Mouse (Mus musculus) CH12.LX (cell line): ENCODE data around the gene B3glct. TPM values are rescaled to one million over a fixed set of nuclear protein-coding genes. Genes with fewer than 3 reads are reported as not detected.

Experiments
- DNase-seq: peaks from one replicate; pipeline ENCODE4 v3.0.0-alpha.2; 2013; ENCODE audit errors: extremely low read depth
- H3K27ac ChIP-seq: 2 replicates; pipeline ENCODE4 v1.5.1; 2012; ENCODE audit warnings: low read depth, mild to moderate bottlenecking, control low read depth, moderate library complexity; ENCODE audit not compliant: insufficient read depth
- H3K27me3 ChIP-seq: replicated peaks from 2 replicates; pipeline ENCODE3; 2012; ENCODE audit warnings: inconsistent platforms
- H3K36me3 ChIP-seq, 2 experiments: replicated peaks in 1 of 2; 2 replicates each; pipeline versions ENCODE3 to v1.6.1; 2012; ENCODE audit warnings: inconsistent platforms in 1 of 2, low read length in 1 of 2, mild to moderate bottlenecking in 1 of 2, mixed read lengths in 1 of 2, moderate library complexity in 1 of 2; ENCODE audit not compliant: control insufficient read depth in 1 of 2, insufficient read depth in 1 of 2
- H3K4me1 ChIP-seq, 2 experiments: 2 replicates each; pipeline ENCODE4 v1.6.1; 2012; ENCODE audit warnings: inconsistent platforms in 1 of 2, moderate library complexity in 1 of 2; ENCODE audit not compliant: insufficient read depth in 2 of 2, control insufficient read depth in 1 of 2
- H3K4me2 ChIP-seq: 2 replicates; pipeline ENCODE4 v1.6.1; 2012; ENCODE audit warnings: low read depth, mild to moderate bottlenecking, control low read depth; ENCODE audit not compliant: poor library complexity, insufficient read depth, severe bottlenecking
- H3K4me3 ChIP-seq, 3 experiments: fragments of 150-350 bp in 1 of 3; sonication (generic) in 1 of 3; replicated peaks in 1 of 3; 2 replicates each; pipeline versions ENCODE3 to v1.5.1; 2011 to 2012; ENCODE audit warnings: low read depth in 2 of 3, low read length in 2 of 3, mild to moderate bottlenecking in 2 of 3, moderate library complexity in 2 of 3, control low read depth in 1 of 3, improper control_type of control experiment in 1 of 3, inconsistent platforms in 1 of 3, mixed read lengths in 1 of 3; ENCODE audit not compliant: poor library complexity in 1 of 3
- H3K79me2 ChIP-seq: replicated peaks from 2 replicates; pipeline ENCODE4 v1.6.1; 2012; ENCODE audit warnings: mild to moderate bottlenecking, moderate library complexity; ENCODE audit not compliant: control insufficient read depth, poor library complexity, insufficient read depth, severe bottlenecking; ENCODE audit errors: extremely low read depth
- H3K9ac ChIP-seq: 2 replicates; pipeline ENCODE4 v1.6.1; 2012; ENCODE audit warnings: low read depth, mild to moderate bottlenecking, control low read depth, moderate library complexity; ENCODE audit not compliant: insufficient read depth
- H3K9me3 ChIP-seq: replicated peaks from 2 replicates; pipeline ENCODE3; 2012; ENCODE audit warnings: low read length, inconsistent platforms, mixed read lengths
- BHLHE40 ChIP-seq: IDR thresholded peaks from 2 replicates; pipeline ENCODE4 v1.6.1; 2011; ENCODE audit warnings: mild to moderate bottlenecking, low read depth, low read length, improper control_type of control experiment
- CHD1 ChIP-seq: IDR thresholded peaks from 2 replicates; pipeline ENCODE4 v1.6.1; 2012; ENCODE audit warnings: low read depth, low read length, improper control_type of control experiment, inconsistent platforms
- CHD2 ChIP-seq: IDR thresholded peaks from 2 replicates; pipeline ENCODE4 v1.6.1; 2011; ENCODE audit warnings: low read length, improper control_type of control experiment
- CTCF ChIP-seq, 2 experiments: IDR thresholded peaks in 1 of 2; conservative IDR thresholded peaks in 1 of 2; 2 replicates each; pipeline ENCODE4 v1.5.1; 2011 to 2012; ENCODE audit warnings: low read depth in 2 of 2, low read length in 2 of 2, improper control_type of control experiment in 1 of 2, inconsistent platforms in 1 of 2, mild to moderate bottlenecking in 1 of 2, moderate library complexity in 1 of 2
- E2F4 ChIP-seq: IDR thresholded peaks from 2 replicates; pipeline ENCODE4 v1.6.1; 2011; ENCODE audit warnings: low read depth, low read length, improper control_type of control experiment; ENCODE audit not compliant: insufficient replicate concordance
- ELF1 ChIP-seq: IDR thresholded peaks from 2 replicates; pipeline ENCODE4 v1.6.1; 2014; ENCODE audit warnings: low read depth, mild to moderate bottlenecking, inconsistent platforms, low read length, improper control_type of control experiment
- EP300 ChIP-seq: IDR thresholded peaks from 2 replicates; pipeline ENCODE4 v1.6.1; 2011; ENCODE audit warnings: low read length, improper control_type of control experiment
- ETS1 ChIP-seq: conservative IDR thresholded peaks from 2 replicates; pipeline ENCODE4 v1.6.1; 2012; ENCODE audit warnings: low read depth, mild to moderate bottlenecking, inconsistent platforms, low read length, improper control_type of control experiment, moderate library complexity
- GABPA ChIP-seq: IDR thresholded peaks from 2 replicates; pipeline ENCODE4 v1.6.1; 2012; ENCODE audit warnings: low read depth, low read length, improper control_type of control experiment, inconsistent platforms; ENCODE audit not compliant: insufficient replicate concordance
- HCFC1 ChIP-seq: IDR thresholded peaks from 2 replicates; pipeline ENCODE4 v1.6.1; 2012; ENCODE audit warnings: low read depth, mild to moderate bottlenecking, inconsistent platforms, low read length, improper control_type of control experiment
- JUN ChIP-seq: IDR thresholded peaks from 2 replicates; pipeline ENCODE4 v1.6.1; 2011; ENCODE audit warnings: low read depth, mild to moderate bottlenecking, low read length, improper control_type of control experiment, moderate library complexity; ENCODE audit not compliant: insufficient read depth
- JUND ChIP-seq: conservative IDR thresholded peaks from 2 replicates; pipeline ENCODE4 v1.6.1; 2011; ENCODE audit warnings: low read depth, low read length, improper control_type of control experiment
- KAT2A ChIP-seq: IDR thresholded peaks from 2 replicates; pipeline ENCODE4 v1.6.1; 2012; ENCODE audit warnings: low read length, improper control_type of control experiment, inconsistent platforms; ENCODE audit not compliant: insufficient replicate concordance
- MAFK ChIP-seq: IDR thresholded peaks from 2 replicates; pipeline ENCODE4 v1.6.1; 2011; ENCODE audit warnings: low read length, improper control_type of control experiment; ENCODE audit not compliant: insufficient replicate concordance
- MAX ChIP-seq: IDR thresholded peaks from 2 replicates; pipeline ENCODE4 v1.6.1; 2011; ENCODE audit warnings: low read length, improper control_type of control experiment
- MAZ ChIP-seq: IDR thresholded peaks from 2 replicates; pipeline ENCODE4 v1.6.1; 2012; ENCODE audit warnings: low read depth, mild to moderate bottlenecking, inconsistent platforms, low read length, improper control_type of control experiment, moderate library complexity
- MEF2A ChIP-seq: IDR thresholded peaks from 2 replicates; pipeline ENCODE4 v1.6.1; 2014; ENCODE audit warnings: low read depth, mild to moderate bottlenecking, inconsistent platforms, low read length, improper control_type of control experiment, borderline replicate concordance
- MXI1 ChIP-seq: IDR thresholded peaks from 2 replicates; pipeline ENCODE4 v1.6.1; 2011; ENCODE audit warnings: mild to moderate bottlenecking, low read depth, low read length, improper control_type of control experiment
- MYC ChIP-seq: IDR thresholded peaks from 2 replicates; pipeline ENCODE4 v1.6.1; 2011; ENCODE audit warnings: low read depth, mild to moderate bottlenecking, improper control_type of control experiment, low read length
- NELFE ChIP-seq: IDR thresholded peaks from 2 replicates; pipeline ENCODE4 v1.6.1; 2011; ENCODE audit warnings: low read depth, low read length, improper control_type of control experiment
- NRF1 ChIP-seq: IDR thresholded peaks from 2 replicates; pipeline ENCODE4 v1.6.1; 2014; ENCODE audit warnings: low read depth, mild to moderate bottlenecking, inconsistent platforms, low read length, improper control_type of control experiment, moderate library complexity
- PAX5 ChIP-seq: IDR thresholded peaks from 2 replicates; pipeline ENCODE4 v1.6.1; 2012; ENCODE audit warnings: low read length, inconsistent platforms, mixed read lengths
- POLR2A ChIP-seq: IDR thresholded peaks from 2 replicates; pipeline ENCODE4 v1.6.1; 2011; ENCODE audit warnings: low read depth, mild to moderate bottlenecking, improper control_type of control experiment, low read length
- POLR2AphosphoS2 ChIP-seq: IDR thresholded peaks from 2 replicates; pipeline ENCODE4 v1.6.1; 2011; ENCODE audit warnings: low read depth, low read length, improper control_type of control experiment
- RAD21 ChIP-seq: IDR thresholded peaks from 2 replicates; pipeline ENCODE4 v1.6.1; 2011; ENCODE audit warnings: low read depth, mild to moderate bottlenecking, low read length, improper control_type of control experiment, moderate library complexity
- RCOR1 ChIP-seq: conservative IDR thresholded peaks from 2 replicates; pipeline ENCODE4 v1.6.1; 2012; ENCODE audit warnings: low read depth, mild to moderate bottlenecking, inconsistent platforms, low read length, improper control_type of control experiment
- SIN3A ChIP-seq: IDR thresholded peaks from 2 replicates; pipeline ENCODE4 v1.6.1; 2012; ENCODE audit warnings: low read length, improper control_type of control experiment, inconsistent platforms
- TBP ChIP-seq: conservative IDR thresholded peaks from 2 replicates; pipeline ENCODE4 v1.6.1; 2011; ENCODE audit warnings: low read depth, low read length, improper control_type of control experiment
- TCF12 ChIP-seq: IDR thresholded peaks from 2 replicates; pipeline ENCODE4 v1.6.1; 2014; ENCODE audit warnings: low read depth, mild to moderate bottlenecking, inconsistent platforms, low read length, improper control_type of control experiment
- UBTF ChIP-seq: IDR thresholded peaks from 2 replicates; pipeline ENCODE4 v1.6.1; 2012; ENCODE audit warnings: low read depth, mild to moderate bottlenecking, inconsistent platforms, low read length, improper control_type of control experiment, moderate library complexity
- USF1 ChIP-seq: IDR thresholded peaks from 2 replicates; pipeline ENCODE4 v1.6.1; 2014; ENCODE audit warnings: low read depth, mild to moderate bottlenecking, inconsistent platforms, low read length, improper control_type of control experiment
- USF2 ChIP-seq: conservative IDR thresholded peaks from 2 replicates; pipeline ENCODE4 v1.6.1; 2011; ENCODE audit warnings: low read depth, low read length, improper control_type of control experiment
- ZC3H11A ChIP-seq: IDR thresholded peaks from 2 replicates; pipeline ENCODE4 v1.6.1; 2012; ENCODE audit warnings: low read depth, mild to moderate bottlenecking, inconsistent platforms, low read length, improper control_type of control experiment
- ZKSCAN1 ChIP-seq: IDR thresholded peaks from 2 replicates; pipeline ENCODE4 v1.6.1; 2012; ENCODE audit warnings: low read depth, inconsistent platforms, low read length, improper control_type of control experiment, borderline replicate concordance
- ZMIZ1 ChIP-seq: IDR thresholded peaks from 2 replicates; pipeline ENCODE4 v1.6.1; 2012; ENCODE audit warnings: low read depth, mild to moderate bottlenecking, inconsistent platforms, low read length, improper control_type of control experiment
- ZNF384 ChIP-seq: IDR thresholded peaks from 2 replicates; pipeline ENCODE4 v1.6.1; 2012; ENCODE audit warnings: low read depth, low read length, improper control_type of control experiment, inconsistent platforms
- dilution Hi-C: fragments of 300-500 bp; cut with MboI; formaldehyde crosslinking; loops from 2 replicates; pipeline ENCODE4 v1.14.3; 2020; ENCODE audit warnings: low sequenced_read_pairs; ENCODE audit not compliant: extremely low pct_unique_long_range_greater_than_20kb, extremely low pct_ligation_motif_present
- in situ Hi-C: fragments of 300-500 bp; cut with MboI; formaldehyde crosslinking; loops from 3 replicates; pipeline ENCODE4 v1.14.3; 2019; ENCODE audit warnings: low sequenced_read_pairs, low pct_ligation_motif_present, low pct_unique_long_range_greater_than_20kb, mixed read lengths
- polyA plus RNA-seq: library from polyadenylated mRNA; unstranded; fragments of >175 nt; gene quantifications from 2 replicates; pipeline ENCODE4 v1.2.1, GENCODE M21; 2012; ENCODE audit warnings: low read depth; ENCODE audit not compliant: insufficient read length
- total RNA-seq, 2 experiments: library from RNA; depleted of rRNA; stranded (reverse); fragments of 300-350 nt in 1 of 2; fragments of >200 nt in 1 of 2; gene quantifications; 2 replicates each; pipeline ENCODE4 v1.2.3; 2012 to 2014

The B3glct gene
- total and polyA plus RNA-seq, 3 experiments = 0.38 to 2.1 (median 1.3) TPM

GRCm38 (mm10) chr5:149642366-149642765 is 35.7 kb upstream of the B3glct start (continued):
- TF ChIP-seq RCOR1 = no peak
- TF ChIP-seq USF1 = no peak

- no peaks in the 10 kb centered on the region for H3K27me3 ChIP-seq
- DNase-seq = no peak
- H3K36me3 ChIP-seq = peaks cover 0 to 15% of the 10 kb centered on the region in 2 experiments
- peaks cover 6% of the 10 kb centered on the region for H3K79me2 ChIP-seq
- H3K4me1 ChIP-seq = peaks cover 0 to 15% of the 10 kb centered on the region in 2 experiments; a peak in 1 of 4 replicates
- dilution Hi-C loops = no loop called here
- peak overlapping the region; percentile 60 for H3K9ac ChIP-seq
- no peak overlapping the region for H3K27ac ChIP-seq
- H3K4me2 ChIP-seq = peak overlapping the region; percentile 86
- H3K4me3 ChIP-seq = peak overlapping the region; percentile 24 to 76 (median 56)
- H3K9me3 ChIP-seq = no peaks in the 10 kb centered on the region
- in situ Hi-C loops = loop anchor here (5.0 kb wide), 1 partner anchor 34 kb away; the partner anchor contains the start of gene B3glct
- TF ChIP-seq USF2 (no peak), ZNF384 (no peak), ZMIZ1 (no peak), JUND (no peak), PAX5 (no peak), MAZ (0 out of 2 replicates have a peak, but pooled peaks have one; percentile 42), MAFK (no peak), BHLHE40 (0 out of 2 replicates have a peak, but pooled peaks have one; percentile 16), RAD21 (no peak), CTCF (conservative IDR thresholded peaks at IDR 0.05 in 1 of 2, IDR thresholded peaks at IDR 0.05 in 1 of 2; ENCODE audit: low read depth in 2 of 2, low read length in 2 of 2) (no peak), UBTF (no peak), ZKSCAN1 (no peak), CHD2 (no peak), RCOR1 (no peak), TBP (no peak), GABPA (no peak), ELF1 (no peak), POLR2AphosphoS2 (no peak), MEF2A (no peak), NRF1 (no peak), NELFE (no peak), SIN3A (no peak; the same call in 1 of the 2 replicates), POLR2A (no peak; the same call in 1 of the 2 replicates), MYC (no peak; the same call in 1 of the 2 replicates), KAT2A (no peak), HCFC1 (no peak), TCF12 (no peak), E2F4 (no peak), MXI1 (peak; percentile 75; the same call in 1 of the 2 replicates), USF1 (no peak), ZC3H11A (no peak), EP300 (peak; percentile 48; the same call in 1 of the 2 replicates), CHD1 (no peak), MAX (peak; percentile 50; the same call in 1 of the 2 replicates), JUN (peak; percentile 65; the same call in 1 of the 2 replicates), ETS1 (peak; percentile 12; the same call in 1 of the 2 replicates)
Measured at GRCm38 (mm10) chr5:149642783-149643509, 35.1 kb upstream of the B3glct start.
